Mouse (Mus musculus) megakaryocyte-erythroid progenitor cell, adult 5-6 weeks (primary cell): ENCODE measurements around the gene H2-M10.5. TPM values are rescaled to one million over a fixed set of nuclear protein-coding genes. Genes with fewer than 3 reads are reported as not detected.
"Not testable (repeated sequence)": the region's sequence is repeated elsewhere in the genome, so short reads cannot be mapped to it uniquely, and the experiment has no call there.

Experiments
- ATAC-seq: replicated peaks from 2 replicates; pipeline ENCODE4 v1.8.0; 2016; ENCODE audit warnings: mild to moderate bottlenecking, inconsistent platforms; ENCODE audit not compliant: severe bottlenecking, poor library complexity, low FRiP score, low TSS enrichment
- total RNA-seq, 2 experiments: library from RNA; stranded (forward) in 1 of 2; stranded (reverse) in 1 of 2; fragments of 200-1000, 215-1000 nt in 1 of 2; fragments of >200 nt in 1 of 2; fragmentation: Nextera tagmentation in 1 of 2; gene quantifications; 2 replicates each; pipeline ENCODE4 v1.2.3; 2014 to 2017

The H2-M10.5 gene
- total RNA-seq (2014; fragmentation: Nextera tagmentation) (not detected in 2 replicates), total RNA-seq (2017) (not detected in 2 replicates)

DNA sequence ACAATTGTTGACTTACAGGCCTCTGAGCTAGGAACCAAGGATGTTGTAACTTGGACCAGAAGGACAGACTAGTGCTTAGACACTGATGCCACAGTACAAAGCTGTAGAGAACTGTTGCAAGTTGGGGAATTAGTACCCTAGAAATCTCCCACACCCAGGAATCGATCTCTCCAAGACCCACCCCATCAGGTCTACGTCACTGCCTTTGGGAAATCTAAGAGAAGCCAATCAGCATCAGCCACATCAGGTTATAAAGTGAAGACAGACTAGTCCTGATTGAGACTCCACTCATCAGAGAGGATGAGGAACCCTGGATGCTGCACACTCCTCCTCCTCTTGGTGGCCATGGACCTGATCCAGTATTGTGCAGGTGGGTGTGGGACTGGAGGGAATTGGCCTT, at the start of gene H2-M10.5:
Gene H2-M10.5 (plus strand): TSS at position 301 of the 400 bp plus-strand sequence.
- not testable (repeated sequence) for ATAC-seq

DNA sequence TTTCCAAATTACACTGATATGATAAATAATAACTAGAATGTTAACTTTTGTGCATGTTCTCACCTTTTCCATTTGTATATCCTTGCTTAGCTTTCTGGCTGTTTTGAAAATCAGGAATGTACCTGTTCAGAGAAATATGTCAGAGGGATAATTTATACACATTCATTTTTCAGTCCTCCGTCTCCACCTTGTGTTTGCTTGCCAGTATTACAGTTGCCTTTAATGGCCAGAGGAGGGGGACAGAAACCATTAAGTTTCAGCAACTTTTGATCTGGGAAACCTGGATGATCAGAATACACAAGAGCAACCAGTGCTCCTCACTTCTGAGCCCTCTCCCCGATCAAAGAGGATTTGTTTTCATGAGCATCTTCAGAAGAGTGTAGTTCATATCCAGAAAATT, 46.7 kb upstream of the H2-M10.5 start:
- no peak for ATAC-seq

DNA sequence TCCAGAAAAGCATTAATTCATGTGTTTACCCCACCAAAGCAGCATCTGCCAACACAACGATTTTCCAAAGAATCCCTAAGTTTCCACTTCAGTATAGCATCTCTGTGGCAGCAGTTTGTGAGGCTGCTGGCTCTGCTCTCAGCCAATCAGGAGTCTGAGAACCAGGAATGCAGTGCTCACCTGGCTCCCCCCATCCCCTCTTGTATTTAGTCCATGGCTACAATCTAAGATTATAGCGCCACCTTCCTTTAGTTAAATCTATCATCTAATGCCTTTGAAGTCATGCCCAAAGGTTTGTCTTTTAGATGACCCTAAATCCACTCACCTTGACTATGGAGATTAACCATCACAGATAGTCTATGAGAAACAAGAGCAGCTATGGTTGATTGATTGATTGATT, 8.9 kb upstream of the H2-M10.5 start:
- ATAC-seq: no peak

DNA sequence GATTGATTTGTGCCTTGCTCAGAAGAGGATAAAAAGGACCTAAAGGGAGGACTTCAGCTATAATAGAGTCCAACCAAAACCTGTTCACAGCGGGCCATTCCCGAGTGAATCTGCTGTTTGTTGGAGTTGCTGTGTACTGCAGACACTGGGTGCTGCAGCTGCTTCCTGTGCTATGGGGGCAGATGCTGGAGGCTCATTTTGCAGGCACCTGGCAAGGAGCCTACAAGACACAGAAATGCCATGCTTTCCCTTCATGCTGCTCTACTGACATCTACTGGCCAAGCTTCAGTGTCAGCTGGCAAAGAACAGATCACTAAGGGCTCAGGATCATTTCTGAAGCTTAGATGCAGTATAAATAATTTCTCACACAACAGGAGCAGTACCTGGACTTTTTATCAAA, 8.5 kb upstream of the H2-M10.5 start:
- not testable (repeated sequence) for ATAC-seq

DNA sequence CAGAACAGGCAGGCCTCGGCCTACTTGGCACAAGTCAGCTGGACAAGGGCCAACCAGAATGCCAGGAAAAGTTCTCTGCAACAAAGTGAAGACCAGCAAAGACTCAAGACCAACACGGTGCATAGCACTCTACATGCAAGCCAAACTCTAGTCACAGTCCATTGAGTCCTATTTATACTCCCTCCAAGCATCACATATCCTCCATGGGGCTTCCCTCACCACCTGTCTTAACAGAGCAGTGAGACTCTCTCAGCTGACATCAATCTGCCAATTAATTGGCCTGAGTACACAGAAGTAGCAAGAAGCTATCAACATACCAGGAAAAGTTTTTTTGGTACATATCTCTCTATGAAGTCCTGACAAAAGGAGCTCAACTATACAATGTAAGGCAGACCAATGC, 7.3 kb upstream of the H2-M10.5 start:
- ATAC-seq: not testable (repeated sequence)

DNA sequence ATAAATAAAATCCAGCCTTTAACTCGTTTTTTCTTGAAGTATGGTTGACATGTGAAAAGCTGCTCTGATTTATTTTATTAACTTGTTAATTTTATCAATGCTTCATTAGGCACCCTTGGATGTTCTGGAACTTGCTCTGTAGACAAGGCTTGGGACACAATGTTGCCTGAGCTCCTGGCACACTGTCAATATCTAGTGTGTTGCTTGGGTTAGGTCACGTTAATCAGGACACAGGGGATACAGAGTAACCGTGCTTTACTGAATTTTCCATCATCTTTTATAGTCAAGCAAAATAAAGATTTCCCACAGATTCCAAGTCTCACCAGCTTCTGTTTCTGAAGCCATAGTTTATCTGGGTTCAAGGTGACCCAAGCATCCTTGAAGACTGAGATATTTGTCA, 8.8 kb downstream of the H2-M10.5 start:
- ATAC-seq: no peak

DNA sequence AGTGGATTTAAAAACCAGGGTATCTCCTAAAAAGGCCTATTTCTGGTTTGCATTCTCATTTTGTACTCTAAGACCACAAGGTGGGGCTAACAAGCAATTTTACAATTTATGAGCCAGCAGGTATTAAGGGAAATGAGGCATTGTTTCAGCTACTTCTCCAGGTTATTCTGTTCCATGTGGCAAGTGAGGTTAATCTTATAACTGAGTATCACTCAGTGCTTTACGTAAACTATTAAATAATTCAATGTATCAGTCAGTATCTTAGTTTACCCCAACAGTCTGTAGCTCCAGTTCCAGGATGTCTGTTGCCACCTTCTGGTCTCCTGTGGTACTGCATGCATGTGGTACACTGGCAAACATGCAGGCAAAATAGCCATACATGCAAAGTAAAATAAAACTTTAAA, 13.8 kb downstream of the H2-M10.5 start:
- ATAC-seq: peak; percentile 87

DNA sequence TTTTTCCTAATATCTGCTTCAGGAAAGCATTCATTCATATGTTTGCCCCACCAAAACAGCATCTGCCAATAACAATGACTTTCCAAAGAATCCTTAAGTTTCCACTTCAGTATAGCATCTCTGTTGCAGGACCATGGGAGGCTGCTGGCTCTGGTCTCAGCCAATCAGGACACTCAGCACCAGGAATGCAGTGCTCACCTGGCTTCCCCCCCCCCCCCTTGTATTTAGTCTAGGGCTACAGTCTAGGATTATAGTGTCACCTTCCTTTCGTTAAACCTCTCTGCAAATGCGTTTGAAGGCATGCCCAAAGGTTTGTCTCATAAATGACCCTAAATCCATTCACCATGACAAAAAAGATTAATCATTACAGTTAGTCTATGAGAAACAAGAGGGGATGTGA, 15.6 kb downstream of the H2-M10.5 start:
- no peak for ATAC-seq

DNA sequence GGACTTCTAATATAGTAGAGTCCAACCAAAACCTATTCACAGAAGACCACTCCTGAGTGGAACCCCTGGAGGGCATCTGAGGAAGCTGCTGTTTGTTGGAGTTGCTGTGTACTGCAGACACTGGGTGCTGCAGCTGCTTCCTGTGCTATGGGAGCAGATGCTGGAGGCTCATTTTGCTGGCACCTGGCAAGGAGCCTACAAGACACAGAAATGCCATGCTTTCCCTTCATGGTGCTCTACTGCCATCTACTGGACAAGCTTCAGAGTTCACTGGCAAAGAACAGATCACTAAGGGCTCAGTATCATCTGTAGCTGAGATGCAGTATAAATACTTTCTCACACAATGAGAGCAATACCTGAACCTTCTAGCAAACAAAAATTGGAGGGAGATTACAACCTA, 16.1 kb downstream of the H2-M10.5 start:
- peak; percentile 89 for ATAC-seq

DNA sequence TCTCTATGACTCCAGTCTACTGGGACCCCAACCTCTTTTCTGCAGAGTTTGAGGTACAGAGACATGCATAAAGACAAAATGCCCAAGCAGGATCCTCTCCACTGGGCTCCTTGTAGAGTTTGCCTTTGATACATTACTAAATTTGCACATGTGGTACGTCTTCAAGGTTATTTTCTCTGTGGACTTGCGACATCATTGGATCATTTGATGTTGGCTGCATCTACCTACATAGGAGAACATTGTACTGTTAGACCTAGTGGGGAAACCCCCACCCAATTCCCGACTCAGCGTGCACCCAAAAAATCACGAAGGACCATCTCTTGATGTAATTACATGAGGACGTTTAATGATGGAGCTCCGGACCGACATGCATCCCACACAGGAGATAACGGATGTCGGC, 26.8 kb downstream of the H2-M10.5 start:
- no peak for ATAC-seq

DNA sequence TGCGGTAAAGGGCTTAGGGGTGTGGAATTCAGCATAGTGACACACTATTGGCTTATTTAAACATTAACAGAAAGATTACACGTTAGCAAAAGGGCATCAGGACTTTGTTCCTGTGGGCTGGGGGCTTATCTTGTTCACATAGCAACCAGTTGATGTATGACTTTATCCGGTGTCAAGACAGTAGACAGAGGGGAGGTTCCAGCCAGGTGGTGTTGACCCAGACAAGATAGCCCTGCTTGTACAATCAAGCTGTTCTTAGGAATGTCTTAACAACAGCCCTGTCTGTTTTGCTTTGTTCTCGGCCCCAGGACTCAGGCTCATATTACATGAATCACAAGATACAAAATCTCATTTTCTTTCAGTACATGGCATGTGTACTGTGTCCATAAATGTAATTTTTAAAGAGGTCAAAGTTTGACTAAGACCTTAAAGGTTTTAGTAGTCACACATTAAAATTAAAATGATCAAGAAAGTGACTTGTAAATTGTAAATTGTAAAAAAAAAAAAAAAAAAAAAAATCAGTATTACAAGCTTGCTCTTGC, 27.3 kb downstream of the H2-M10.5 start:
- not testable (repeated sequence) for ATAC-seq

DNA sequence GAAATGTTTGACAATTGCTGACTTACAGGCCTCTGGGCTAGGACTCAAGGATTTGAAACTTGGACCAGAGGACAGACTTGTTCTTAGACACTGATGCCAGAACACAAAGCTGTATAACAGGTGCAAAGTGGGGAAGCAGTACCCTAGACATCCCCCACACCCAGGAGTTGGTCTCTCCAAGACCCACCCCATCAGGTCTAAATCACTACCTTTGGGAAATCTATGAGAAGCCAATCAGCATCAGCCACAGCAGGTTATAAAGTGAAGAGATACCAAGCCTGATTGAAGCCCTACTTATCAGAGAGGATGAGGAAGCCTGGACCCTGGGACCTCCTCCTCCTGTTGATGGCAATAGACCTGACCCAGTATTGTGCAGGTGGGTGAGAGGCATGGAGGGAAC, 39.2 kb downstream of the H2-M10.5 start, which contains the start of gene H2-M10.6:
Gene H2-M10.6 (plus strand): TSS at position 301 of the 400 bp plus-strand sequence.
- no peak for ATAC-seq

DNA sequence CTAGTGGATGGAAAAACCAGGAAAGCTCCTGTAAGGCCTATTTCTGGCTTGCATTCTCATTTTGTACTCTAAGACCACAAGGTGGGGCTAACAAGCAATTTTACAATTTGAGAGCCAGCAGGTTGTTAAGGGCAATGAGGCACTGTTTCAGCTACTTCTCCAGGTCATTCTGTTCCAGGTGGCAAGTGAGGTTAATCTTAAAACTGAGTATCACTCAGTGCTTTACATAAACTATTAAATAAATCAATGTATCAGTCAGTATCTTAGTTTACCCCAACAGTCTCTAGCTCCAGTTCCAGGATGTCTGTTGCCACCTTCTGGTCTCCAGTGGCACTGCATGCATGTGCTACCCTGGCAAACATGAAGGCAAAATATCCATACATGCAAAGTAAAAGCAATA, 51.3 kb downstream of the H2-M10.5 start:
- peak; percentile 64 for ATAC-seq

DNA sequence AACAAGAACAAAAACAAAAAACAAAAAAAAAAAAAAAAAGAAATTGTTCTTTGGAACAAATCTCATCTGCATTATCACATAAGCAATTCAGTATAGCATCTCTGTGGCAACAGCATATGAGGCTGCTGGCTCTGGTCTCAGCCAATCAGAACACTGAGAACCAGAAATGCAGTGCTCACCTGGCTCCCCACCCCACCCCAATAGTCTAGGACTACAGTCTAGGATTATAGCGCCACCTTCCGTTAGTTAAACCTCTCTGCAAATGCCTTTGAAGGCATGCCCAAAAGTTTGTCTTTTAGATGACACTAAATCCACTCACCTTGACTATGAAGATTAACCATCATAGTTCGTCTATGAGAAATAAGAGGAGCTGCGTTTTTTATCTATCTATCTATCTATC, 52.8 kb downstream of the H2-M10.5 start:
- peak; percentile 53; the same call in 1 of the 2 replicates for ATAC-seq

Other genes starting within 250 kb of the H2-M10.5 start
- gene H2-M11, start 225.8 kb upstream of the H2-M10.5 start, total RNA-seq (2014; fragmentation: Nextera tagmentation): not detected in 2 replicates
- gene H2-M11, start 225.8 kb upstream of the H2-M10.5 start, total RNA-seq (2017): not detected in 2 replicates
- gene H2-M9, start 130.2 kb upstream of the H2-M10.5 start, total RNA-seq (2014; fragmentation: Nextera tagmentation): not detected in 2 replicates
- not detected in 2 replicates for gene H2-M9, start 130.2 kb upstream of the H2-M10.5 start, total RNA-seq (2017)
- not detected in 2 replicates for gene H2-M1, start 100.7 kb upstream of the H2-M10.5 start, total RNA-seq (2014; fragmentation: Nextera tagmentation)
- not detected in 2 replicates for gene H2-M1, start 100.7 kb upstream of the H2-M10.5 start, total RNA-seq (2017)
- not detected in 2 replicates for gene H2-M10.6, start 39.3 kb downstream of the H2-M10.5 start, total RNA-seq (2014; fragmentation: Nextera tagmentation)
- not detected in 2 replicates for gene H2-M10.6, start 39.3 kb downstream of the H2-M10.5 start, total RNA-seq (2017)
- gene Trim26, start 64.2 kb downstream of the H2-M10.5 start, total RNA-seq (2014; fragmentation: Nextera tagmentation): 13.0 and 13.6 TPM in 2 replicates
- gene Trim26, start 64.2 kb downstream of the H2-M10.5 start, total RNA-seq (2017): 7.7 and 9.3 TPM in 2 replicates
- gene Trim15, start 94.3 kb downstream of the H2-M10.5 start, total RNA-seq (2014; fragmentation: Nextera tagmentation): not detected in 2 replicates
- gene Trim15, start 94.3 kb downstream of the H2-M10.5 start, total RNA-seq (2017): not detected in 2 replicates
- 7.5 and 9.6 TPM in 2 replicates for gene Trim10, start 96.7 kb downstream of the H2-M10.5 start, total RNA-seq (2014; fragmentation: Nextera tagmentation)
- gene Trim10, start 96.7 kb downstream of the H2-M10.5 start, total RNA-seq (2017): 13.8 and 24.1 TPM in 2 replicates
- gene Trim40, start 117.2 kb downstream of the H2-M10.5 start, total RNA-seq (2014; fragmentation: Nextera tagmentation): not detected in 2 replicates
- not detected in 2 replicates for gene Trim40, start 117.2 kb downstream of the H2-M10.5 start, total RNA-seq (2017)
- gene Trim31, start 125.2 kb downstream of the H2-M10.5 start, total RNA-seq (2014; fragmentation: Nextera tagmentation): not detected in 2 replicates
- not detected in 2 replicates for gene Trim31, start 125.2 kb downstream of the H2-M10.5 start, total RNA-seq (2017)
- gene Rnf39, start 170.0 kb downstream of the H2-M10.5 start, total RNA-seq (2014; fragmentation: Nextera tagmentation): not detected in 2 replicates
- not detected in 2 replicates for gene Rnf39, start 170.0 kb downstream of the H2-M10.5 start, total RNA-seq (2017)
- 61.5 and 88.0 TPM in 2 replicates for gene Ppp1r11, start 178.8 kb downstream of the H2-M10.5 start, total RNA-seq (2014; fragmentation: Nextera tagmentation)
- gene Ppp1r11, start 178.8 kb downstream of the H2-M10.5 start, total RNA-seq (2017): 53.8 and 72.8 TPM in 2 replicates
- 47.7 and 94.1 TPM in 2 replicates for gene Znrd1, start 185.6 kb downstream of the H2-M10.5 start, total RNA-seq (2014; fragmentation: Nextera tagmentation)
- gene Znrd1, start 185.6 kb downstream of the H2-M10.5 start, total RNA-seq (2017): 17.7 and 35.3 TPM in 2 replicates
- 1.4 and 13.1 TPM in 2 replicates for gene Znrd1as, start 185.7 kb downstream of the H2-M10.5 start, total RNA-seq (2014; fragmentation: Nextera tagmentation)
- gene Znrd1as, start 185.7 kb downstream of the H2-M10.5 start, total RNA-seq (2017): 11.4 and 23.7 TPM in 2 replicates
- gene 2410137M14Rik, start 208.3 kb downstream of the H2-M10.5 start, total RNA-seq (2014; fragmentation: Nextera tagmentation): not detected in 2 replicates
- not detected in 2 replicates for gene 2410137M14Rik, start 208.3 kb downstream of the H2-M10.5 start, total RNA-seq (2017)
- gene H2-M5, start 216.6 kb downstream of the H2-M10.5 start, total RNA-seq (2014; fragmentation: Nextera tagmentation): not detected in 2 replicates
- not detected in 2 replicates for gene H2-M5, start 216.6 kb downstream of the H2-M10.5 start, total RNA-seq (2017)
- 0.87 TPM in 1 of 2 replicates, not detected in the other for gene Zfp57, start 228.3 kb downstream of the H2-M10.5 start, total RNA-seq (2014; fragmentation: Nextera tagmentation)
- 0.08 TPM in 1 of 2 replicates, not detected in the other for gene Zfp57, start 228.3 kb downstream of the H2-M10.5 start, total RNA-seq (2017)